Comparison of ENCODE assay signal across 8 mouse cellular contexts in genomic region chr3:105771534-105771933, GRCm38 (mm10). TPM values are rescaled to one million over a fixed set of nuclear protein-coding genes. Genes with fewer than 3 reads are reported as not detected.
A peak's percentile ranks its signal among the peaks of the same experiment; 100 is the strongest.
DNase-seq lines count a peak whose midpoint lies in the region; ATAC-seq lines count a peak whose summit lies in the region.

No protein-coding gene starts in this region.

- DNase-seq in adrenal gland, postnatal 36 days, result peak; percentile 28 to 47
- no peak for DNase-seq in adrenal gland, postnatal 4 days (ENCODE audit: low spot score in 2 of 2)
- DNase-seq in urinary bladder, postnatal 14 days (ENCODE audit: low spot score), result peak; percentile 31
- no peak for DNase-seq in urinary bladder, adult 2 months (ENCODE audit: low spot score)
- no peak for DNase-seq in frontal cortex, postnatal 10 days (ENCODE audit: low spot score in 2 of 2)
- no peak for DNase-seq in urinary bladder, postnatal 4 days (ENCODE audit: low spot score in 2 of 2)
- no peak for DNase-seq in cerebellum, adult 9-11 months

- peak; percentile 64 for ATAC-seq in megakaryocyte, adult 5-6 weeks (ENCODE audit: poor library complexity, severe bottlenecking)

RNA-seq across cellular contexts. Expression of gene Rap1a, which starts 29.6 kb away (rescaled TPM):
- total RNA-seq in adrenal gland, postnatal 36 days (2021), result 100 to 1,000 TPM; 192 to 211 TPM
- 100 to 1,000 TPM; 170 to 173 TPM for total RNA-seq in adrenal gland, postnatal 4 days (2021)
- polyA plus RNA-seq in urinary bladder, adult 2 months (2012; rRNA removed), result 91.4 and 106 TPM in 2 replicates
- 278 and 301 TPM in 2 replicates for total RNA-seq in megakaryocyte, adult 5-6 weeks (2015)
- total RNA-seq in megakaryocyte, adult 5-6 weeks (2017), result 210 and 223 TPM in 2 replicates

Comparison
In these comparisons a context has a peak if more than half of its experiments do, and no peak if none do; other contexts are left out.
1. DNase-seq: peak in adrenal gland, postnatal 36 days (2 of 2) and urinary bladder, postnatal 14 days (single experiment); none in adrenal gland, postnatal 4 days (0 of 2), urinary bladder, adult 2 months (single experiment), frontal cortex, postnatal 10 days (0 of 2), urinary bladder, postnatal 4 days (0 of 2) and cerebellum, adult 9-11 months (single experiment).